Mouse (Mus musculus) subcutaneous adipose tissue, adult 2 months (tissue): ENCODE results near the gene Cnn1. TPM values are rescaled to one million over a fixed set of nuclear protein-coding genes. Genes with fewer than 3 reads are reported as not detected.

Experiments used
- polyA plus RNA-seq: library from polyadenylated mRNA; depleted of rRNA; stranded (reverse); fragments of >200 nt; gene quantifications from 2 replicates; pipeline ENCODE4 v1.2.3, GENCODE M21; 2012; ENCODE audit warnings: low replicate concordance; rRNA removed

Cnn1 gene
- polyA plus RNA-seq = 19.0 and 388 TPM in 2 replicates

DNA sequence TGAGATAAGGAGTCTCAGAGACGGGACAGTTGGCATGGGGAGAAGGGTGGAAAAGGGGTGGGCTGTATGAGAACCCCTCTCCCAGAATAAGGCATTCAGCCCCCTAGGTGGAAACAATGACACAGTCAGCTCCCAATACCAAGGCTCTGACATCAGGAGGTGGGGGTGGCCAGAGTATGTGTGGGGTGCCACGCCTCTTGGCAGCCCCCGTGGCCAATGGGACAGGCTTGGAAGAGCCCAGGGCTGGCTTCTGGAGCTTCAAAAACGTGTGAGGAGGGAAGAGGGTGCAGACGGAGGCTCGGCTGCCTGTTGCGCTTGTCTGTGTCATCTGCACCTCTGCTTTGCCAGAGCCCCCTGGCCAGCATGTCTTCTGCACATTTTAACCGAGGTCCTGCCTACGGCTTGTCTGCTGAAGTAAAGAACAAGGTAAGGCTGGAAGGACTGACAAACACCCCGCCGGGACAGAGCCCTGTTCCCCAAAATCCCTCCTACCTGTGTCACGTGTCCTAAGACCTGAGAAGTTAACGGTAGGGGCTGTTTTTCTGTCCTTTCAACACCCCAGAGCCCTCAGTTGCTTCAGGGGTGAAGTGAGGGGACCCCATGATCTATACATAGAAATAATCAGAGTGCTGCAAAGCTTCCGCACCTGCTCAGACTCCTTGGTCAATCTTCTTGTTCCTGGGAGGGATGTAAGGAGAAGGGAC lies at the start of gene Cnn1:
Gene Cnn1 (plus strand): TSS at position 224 of the 704 bp plus-strand sequence.

DNA sequence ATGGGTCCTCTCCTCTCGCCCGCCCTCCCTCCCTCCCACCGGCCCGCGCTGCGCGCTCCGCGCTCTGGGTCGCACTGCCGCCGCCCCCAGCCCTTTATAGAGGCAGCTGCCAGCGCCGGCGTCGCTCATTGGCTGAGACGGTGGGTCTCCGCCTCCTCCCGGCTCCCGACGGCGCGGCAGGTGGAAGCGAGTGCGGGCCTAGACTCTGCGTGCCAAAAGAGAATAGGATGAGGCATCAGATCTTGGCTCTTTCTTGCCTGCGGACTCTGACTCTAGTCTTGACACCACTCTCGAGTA lies 47.1 kb upstream of the Cnn1 start, which contains the start of gene Elavl3:
Gene Elavl3 (minus strand): TSS at position 66 of the 297 bp plus-strand sequence.

DNA sequence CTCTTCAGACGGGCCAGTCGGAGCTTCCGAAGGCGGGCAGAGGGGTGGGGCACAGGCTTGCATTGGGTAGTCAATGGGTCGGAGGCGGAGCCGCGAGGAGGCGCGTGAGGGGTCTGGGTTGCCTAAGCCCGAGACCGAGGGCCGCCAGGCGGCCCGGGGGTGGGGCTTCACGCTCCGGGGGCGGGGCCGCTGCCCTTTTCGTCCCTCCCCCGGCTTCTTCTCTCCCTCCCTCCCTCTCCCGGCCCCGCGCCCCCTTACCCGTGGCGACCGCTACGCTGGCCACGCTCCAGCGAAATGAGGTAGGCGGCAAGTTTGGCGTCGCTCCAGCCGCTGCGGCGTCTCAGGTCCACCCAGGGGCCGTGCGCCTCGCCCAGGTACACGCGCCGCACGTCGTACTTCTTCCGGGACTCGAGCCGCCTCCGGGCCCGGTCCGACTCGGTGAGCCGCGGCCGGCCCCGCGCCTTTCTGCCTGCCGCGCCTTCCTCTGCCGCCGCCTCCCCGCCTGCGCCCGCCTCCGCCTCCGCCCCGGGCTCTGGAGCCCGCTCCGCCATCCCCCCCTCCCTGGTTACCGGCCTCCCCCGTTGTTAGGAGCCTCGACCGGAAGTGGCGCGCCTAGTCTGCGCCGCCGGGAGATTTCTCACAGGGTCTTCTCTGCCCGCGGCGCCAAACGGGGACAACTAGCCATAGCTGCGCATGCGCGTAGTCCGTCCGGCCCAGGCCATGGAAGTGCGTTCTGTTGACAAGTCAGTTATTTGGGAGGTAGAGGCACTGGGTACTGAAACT lies 28.0 kb upstream of the Cnn1 start, which contains the start of the genes Gm49318 and Zfp653:
Gene Gm49318 (minus strand): TSS at position 469 of the 783 bp plus-strand sequence.
Gene Zfp653 (minus strand): TSS at position 586 of the 783 bp plus-strand sequence.

DNA sequence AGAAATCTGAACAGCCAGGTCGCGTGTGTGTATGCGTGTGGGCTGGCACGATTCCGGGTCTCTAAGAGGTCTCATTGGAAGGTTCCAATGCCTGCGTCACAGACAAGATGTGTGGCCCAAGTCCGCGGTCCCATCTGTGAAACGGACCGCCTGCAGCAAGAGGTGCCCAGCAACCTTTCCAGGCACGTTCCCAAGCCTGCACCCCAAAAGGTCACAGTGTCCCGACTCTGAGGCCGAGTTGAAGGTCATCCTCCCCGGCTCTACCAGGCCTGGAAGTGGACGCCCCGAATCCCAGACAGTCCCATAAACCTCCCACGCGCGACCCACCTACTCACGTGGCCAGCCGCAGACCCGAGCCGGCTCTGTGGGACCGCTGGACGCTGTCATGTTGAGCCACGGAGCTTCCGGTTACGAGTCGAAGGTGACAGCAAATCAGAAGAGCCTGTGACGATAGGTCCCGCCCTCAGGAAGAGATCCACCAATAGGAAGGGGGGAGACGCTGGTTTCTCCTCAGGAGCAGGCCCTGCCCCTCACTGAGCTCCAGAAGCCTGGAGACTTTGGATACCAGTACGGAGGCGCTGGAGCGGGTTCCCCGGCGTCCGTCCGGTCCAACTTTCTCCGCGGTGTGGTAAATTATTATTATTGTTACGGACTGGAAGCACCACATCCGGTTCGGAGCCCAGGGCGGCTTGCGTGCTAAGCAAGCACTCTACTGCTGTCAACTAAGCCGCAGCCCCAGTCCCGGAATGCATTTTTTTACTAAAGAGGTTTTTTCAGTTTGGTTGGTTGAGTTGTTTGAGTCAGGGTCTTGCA lies 13.8 kb upstream of the Cnn1 start, which contains the start of gene Ecsit:
Gene Ecsit (minus strand): TSS at position 417 of the 813 bp plus-strand sequence.

DNA sequence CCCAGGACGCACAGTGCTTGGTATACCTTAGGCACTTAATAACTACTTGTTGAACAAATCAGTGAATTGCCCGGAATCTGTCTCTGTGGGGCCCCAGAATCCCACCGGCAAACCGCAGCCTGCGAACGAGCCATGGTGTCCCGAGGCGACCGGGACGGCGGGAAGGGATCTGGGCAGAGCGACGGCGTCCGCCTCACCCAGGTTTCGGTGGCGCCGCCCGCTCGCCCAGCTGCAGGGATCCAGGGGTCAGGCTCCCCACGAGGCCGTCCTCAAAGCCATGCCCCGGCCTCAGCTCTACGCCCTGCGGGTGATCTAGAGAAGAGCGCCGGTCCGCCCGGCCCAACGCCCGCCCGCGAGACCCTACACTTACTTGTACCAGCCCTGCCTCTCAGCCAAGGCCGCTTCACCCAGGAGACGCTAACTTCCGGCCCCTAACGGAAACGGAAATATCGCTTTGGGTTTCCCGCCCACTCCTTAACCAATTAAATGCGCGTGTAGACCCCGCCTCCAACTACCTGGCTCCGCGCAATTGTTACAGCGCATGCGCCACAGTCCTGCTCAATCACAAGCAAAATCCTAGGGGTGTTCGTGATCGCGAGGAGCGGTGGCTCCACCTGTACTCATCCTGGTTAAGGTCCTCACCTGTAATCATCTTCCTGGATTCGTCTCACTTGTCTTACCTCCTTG lies 17.9 kb downstream of the Cnn1 start, which contains the start of gene Elof1:
Gene Elof1 (minus strand): TSS at position 433 of the 687 bp plus-strand sequence.

DNA sequence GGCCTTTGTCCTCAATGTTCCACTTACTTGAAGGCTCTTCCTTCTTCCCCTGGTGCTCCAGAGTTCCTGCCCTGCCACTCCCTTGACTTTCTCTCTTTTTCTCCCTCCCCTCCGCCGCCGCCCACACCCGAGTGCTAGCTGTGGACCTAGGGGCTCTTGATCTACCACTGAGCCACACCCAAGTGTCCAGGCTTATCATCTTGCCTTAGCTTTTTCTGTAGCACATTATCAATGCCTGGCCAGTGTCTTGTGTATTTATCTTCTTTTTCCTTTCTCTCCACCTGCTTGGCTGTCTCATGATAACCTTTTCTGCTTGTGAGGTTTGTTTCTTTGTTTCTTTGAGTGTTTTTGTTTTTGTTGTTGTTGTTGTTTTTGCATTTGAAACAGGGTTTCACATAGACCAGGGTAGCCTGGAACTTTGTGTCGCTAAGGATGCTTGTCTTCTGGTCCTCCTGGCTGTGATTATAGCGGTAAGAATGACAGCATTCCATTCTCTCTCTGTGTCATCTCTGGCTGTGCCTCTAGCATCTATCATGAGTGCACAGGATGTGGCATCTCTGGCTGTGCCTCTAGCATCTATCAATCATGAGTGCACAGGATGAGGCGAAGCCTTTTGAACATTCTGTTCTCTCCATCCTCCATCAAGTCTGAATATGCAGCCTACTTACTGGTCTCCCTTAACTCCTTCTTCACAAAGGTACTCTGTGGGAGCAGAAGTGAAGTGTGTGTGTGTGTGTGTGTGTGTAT lies 36.8 kb downstream of the Cnn1 start, which contains the start of gene Acp5:
Gene Acp5 (minus strand): TSS at position 68 of the 747 bp plus-strand sequence.

DNA sequence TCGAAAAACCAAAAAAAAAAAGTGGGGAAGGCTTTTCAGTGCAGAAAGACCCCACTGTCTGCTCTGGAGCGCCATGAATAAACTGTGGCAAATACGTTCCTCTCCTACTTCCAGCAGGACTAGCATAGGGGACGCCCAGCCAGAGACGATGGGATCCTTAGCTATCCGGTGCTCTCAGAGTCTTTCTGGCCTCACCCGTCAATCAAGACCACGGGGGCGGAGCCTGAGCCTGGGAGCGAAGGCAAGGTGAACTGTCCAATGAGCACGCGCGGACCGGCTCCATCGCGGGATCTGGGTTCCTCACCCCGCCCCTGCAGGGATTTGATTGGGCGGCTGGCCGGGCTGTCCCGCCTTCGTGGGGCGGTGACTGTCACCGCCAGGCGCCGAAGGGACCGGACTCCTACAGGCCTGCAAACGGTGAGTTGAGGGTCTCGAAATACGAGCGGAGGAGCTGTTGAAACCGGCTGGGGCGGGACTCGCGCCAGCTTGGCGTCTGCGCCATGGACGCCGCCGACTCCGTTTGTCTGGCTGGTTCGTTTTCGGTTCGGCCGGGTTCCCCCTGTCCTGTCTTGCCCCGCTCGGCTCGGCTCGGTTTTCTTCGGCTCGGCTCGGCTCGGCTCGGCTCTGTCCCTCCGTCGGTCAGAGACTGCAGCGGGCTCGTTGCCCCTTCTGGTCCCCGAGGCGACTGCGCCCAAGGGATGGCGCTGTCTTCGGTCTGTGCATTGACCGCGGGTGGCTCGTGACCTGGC lies 57.7 kb downstream of the Cnn1 start, which contains the start of gene Pigyl:
Gene Pigyl (plus strand): TSS at position 350 of the 749 bp plus-strand sequence.

Other genes starting within 250 kb of the Cnn1 start
- 153 and 172 TPM in 2 replicates for gene Dock6, start 246.6 kb upstream of the Cnn1 start, polyA plus RNA-seq
- gene Rab3d, start 181.0 kb upstream of the Cnn1 start, polyA plus RNA-seq = 104 and 231 TPM in 2 replicates
- 10.3 and 13.2 TPM in 2 replicates for gene Ccdc159, start 171.7 kb upstream of the Cnn1 start, polyA plus RNA-seq
- 156 and 380 TPM in 2 replicates for gene Tmem205, start 171.7 kb upstream of the Cnn1 start, polyA plus RNA-seq
- gene Plppr2, start 162.2 kb upstream of the Cnn1 start, polyA plus RNA-seq = 15.4 and 26.3 TPM in 2 replicates
- 7.3 and 11.5 TPM in 2 replicates for gene Swsap1, start 143.5 kb upstream of the Cnn1 start, polyA plus RNA-seq
- 7.3 and 23.8 TPM in 2 replicates for gene Epor, start 135.7 kb upstream of the Cnn1 start, polyA plus RNA-seq
- 16.3 and 35.2 TPM in 2 replicates for gene Rgl3, start 109.8 kb upstream of the Cnn1 start, polyA plus RNA-seq
- gene Ccdc151, start 96.6 kb upstream of the Cnn1 start, polyA plus RNA-seq = 0.07 and 0.19 TPM in 2 replicates
- gene Prkcsh, start 96.4 kb upstream of the Cnn1 start, polyA plus RNA-seq = 71.3 and 86.6 TPM in 2 replicates
- gene Elavl3, start 47.2 kb upstream of the Cnn1 start, polyA plus RNA-seq = 0.22 and 0.56 TPM in 2 replicates
- not detected in 2 replicates for gene Gm49318, start 28.0 kb upstream of the Cnn1 start, polyA plus RNA-seq
- 14.6 and 26.8 TPM in 2 replicates for gene Zfp653, start 27.8 kb upstream of the Cnn1 start, polyA plus RNA-seq
- 56.9 and 69.5 TPM in 2 replicates for gene Ecsit, start 13.8 kb upstream of the Cnn1 start, polyA plus RNA-seq
- gene Elof1, start 18.0 kb downstream of the Cnn1 start, polyA plus RNA-seq = 141 and 144 TPM in 2 replicates
- 344 and 1,133 TPM in 2 replicates for gene Acp5, start 36.5 kb downstream of the Cnn1 start, polyA plus RNA-seq
- gene Pigyl, start 57.6 kb downstream of the Cnn1 start, polyA plus RNA-seq = 64.5 and 77.9 TPM in 2 replicates
- gene Zfp872, start 88.9 kb downstream of the Cnn1 start, polyA plus RNA-seq = 0.33 TPM in 2 replicates
- 19.3 and 20.7 TPM in 2 replicates for gene Zfp809, start 126.5 kb downstream of the Cnn1 start, polyA plus RNA-seq
- gene Zfp599, start 160.7 kb downstream of the Cnn1 start, polyA plus RNA-seq = 0.04 and 0.71 TPM in 2 replicates
- 7.9 and 8.0 TPM in 2 replicates for gene Zfp810, start 208.4 kb downstream of the Cnn1 start, polyA plus RNA-seq